Mouse (Mus musculus) spleen, adult 2 months (tissue): ENCODE measurements around the gene Hes3.

Experiments used
- CTCF ChIP-seq: fragments of 200-500 bp; IDR thresholded peaks from 2 replicates; pipeline ENCODE4 v1.5.1; 2011; ENCODE audit warnings: mild to moderate bottlenecking, inconsistent platforms; ENCODE audit not compliant: insufficient read depth, insufficient read length, insufficient replicate concordance; ENCODE audit errors: extremely low read depth
- POLR2A ChIP-seq: fragments of 200-500 bp; IDR thresholded peaks from 2 replicates; pipeline ENCODE4 v1.6.1; 2011; ENCODE audit warnings: low read depth, low read length, inconsistent platforms

- no peak for TF ChIP-seq CTCF
- no peak for TF ChIP-seq POLR2A
These were observed 27.3 kb downstream of the Hes3 start for GRCm38 (mm10) chr4:152264177-152264530.
